Mouse (Mus musculus) testis, postnatal 14 days (tissue): ENCODE data around the gene Sumf1.

Experiments used
- DNase-seq: peaks from one replicate; pipeline ENCODE4 v3.0.0; 2021; ENCODE audit warnings: low spot score

Sumf1 gene

DNA sequence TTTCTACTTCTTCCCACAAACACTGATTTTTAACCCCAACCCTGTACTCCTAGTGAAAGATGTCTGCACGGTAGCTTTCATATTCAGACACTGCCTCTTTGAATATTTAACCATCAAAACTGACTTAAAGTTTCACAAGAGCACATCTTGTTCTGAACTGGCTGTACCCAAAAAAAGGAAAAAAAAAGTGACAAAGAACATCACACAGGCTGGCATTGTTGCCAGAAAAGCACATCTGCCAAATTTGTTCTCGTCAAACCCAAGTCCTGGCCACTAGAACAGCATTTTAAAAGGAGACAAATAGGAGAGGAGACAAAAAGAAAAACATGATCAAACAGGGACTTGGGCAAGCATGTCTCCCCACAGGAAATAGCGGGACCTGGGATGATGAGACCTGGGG, 91.9 kb downstream of the Sumf1 start:
- peak; percentile 56 for DNase-seq

GRCm38 (mm10) chr6:108092646-108093045, 92.7 kb downstream of the Sumf1 start:
- DNase-seq: no peak

GRCm38 (mm10) chr6:108091296-108091695, 94.1 kb downstream of the Sumf1 start:
- no peak for DNase-seq

- no peak for DNase-seq
Observed at GRCm38 (mm10) chr6:108075857-108076256, 109.5 kb downstream of the Sumf1 start.

DNA sequence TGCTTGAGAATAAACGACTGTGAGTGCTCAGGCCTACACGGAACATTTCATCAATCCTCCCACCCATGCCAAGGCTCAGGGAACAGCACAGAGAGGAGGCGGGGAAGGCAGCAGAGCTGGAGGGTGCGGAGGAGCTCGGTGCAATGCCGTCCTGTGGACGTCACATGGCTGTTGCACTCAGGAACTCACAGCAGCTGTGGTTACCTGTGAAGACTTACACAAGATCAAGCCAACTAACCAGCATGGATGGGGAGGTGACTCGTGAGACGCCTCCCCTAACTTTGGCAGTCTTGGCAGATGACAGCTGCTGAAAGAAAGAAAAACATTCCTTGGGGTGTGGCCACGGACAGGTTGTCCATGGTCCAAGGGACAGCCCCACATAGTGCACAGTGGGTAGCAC, 110.8 kb downstream of the Sumf1 start:
- DNase-seq: no peak

- no peak for DNase-seq
Observed at GRCm38 (mm10) chr6:108073931-108074330, 111.5 kb downstream of the Sumf1 start.

DNA sequence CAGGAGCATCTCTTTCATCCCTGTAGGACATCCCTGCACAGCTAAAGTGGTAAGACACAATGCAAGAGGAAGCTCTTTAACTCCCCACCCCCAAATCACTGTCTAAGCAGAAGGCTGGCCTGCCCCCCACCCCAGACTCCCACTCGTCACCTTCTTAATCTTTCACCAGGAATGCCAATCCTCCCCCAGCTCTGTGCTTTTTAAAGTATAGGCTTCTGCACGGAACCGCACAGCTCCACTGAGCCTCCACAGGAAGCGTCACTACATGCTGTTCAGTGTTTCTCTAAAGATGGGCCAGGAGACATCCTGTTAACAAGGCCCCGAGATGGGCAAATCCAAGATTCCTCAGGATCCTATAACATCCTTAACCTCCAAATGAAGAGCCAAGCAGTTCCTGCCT, 112.3 kb downstream of the Sumf1 start:
- no peak for DNase-seq

- DNase-seq: no peak
Observed at GRCm38 (mm10) chr6:108070947-108071346, 114.4 kb downstream of the Sumf1 start.

DNA sequence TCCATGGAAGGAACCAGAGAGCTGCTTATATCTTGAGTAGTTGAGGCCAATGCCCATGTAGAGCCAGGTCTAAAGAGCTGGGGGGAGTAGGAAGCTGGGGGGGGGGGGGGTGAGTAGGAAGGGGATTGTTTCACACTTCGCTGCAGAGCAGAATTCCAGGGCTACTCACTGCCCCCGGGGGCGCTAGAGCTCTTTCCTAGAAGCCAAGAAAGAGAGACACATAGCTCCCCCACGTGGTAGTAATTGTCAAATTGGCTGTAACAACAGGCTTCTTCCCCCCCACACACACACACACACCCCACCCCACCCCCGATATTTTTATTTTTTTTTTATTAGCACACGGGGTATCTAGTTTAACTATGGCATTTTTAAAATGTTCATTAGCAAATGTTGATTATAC, 119.8 kb downstream of the Sumf1 start:
- DNase-seq: peak; percentile 73

GRCm38 (mm10) chr6:108064918-108065526, 120.4 kb downstream of the Sumf1 start, which contains the start of gene Setmar:
Gene Setmar (plus strand): TSS chr6:108065045.
- peak; percentile 96 for DNase-seq

- DNase-seq: no peak
Observed at GRCm38 (mm10) chr6:108061121-108061520, 124.3 kb downstream of the Sumf1 start.

GRCm38 (mm10) chr6:108058066-108058465, 127.3 kb downstream of the Sumf1 start:
- DNase-seq: no peak

DNA sequence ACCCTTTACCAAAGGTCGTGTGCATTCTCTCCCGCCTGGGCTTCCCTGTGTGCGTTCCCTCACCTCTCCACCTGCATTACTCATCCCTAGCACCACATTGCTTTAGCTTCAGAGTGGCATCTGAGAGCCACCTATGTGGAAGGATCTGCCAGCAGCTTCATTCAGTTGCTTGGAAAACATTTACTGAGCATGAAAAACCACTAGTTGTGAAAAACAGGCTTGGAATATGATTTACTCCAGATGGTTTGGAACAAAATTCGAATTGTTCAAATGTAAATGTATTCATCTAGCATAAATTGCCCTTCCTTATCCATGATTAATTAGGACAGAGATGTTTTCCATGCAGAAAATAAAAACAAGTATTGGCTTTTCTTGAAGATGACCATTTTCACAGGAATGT, 128.0 kb downstream of the Sumf1 start:
- DNase-seq: no peak
